Mouse (Mus musculus): Measurements from ENCODE around the gene Tm4sf20.

Tm4sf20 gene

GRCm38 (mm10) chr1:82768269-82768668 is at the start of gene Tm4sf20:
Tm4sf20 (minus strand) TSS chr1:82768461.
- no peak for DNase-seq (ENCODE audit: low read depth, low spot score)

DNA sequence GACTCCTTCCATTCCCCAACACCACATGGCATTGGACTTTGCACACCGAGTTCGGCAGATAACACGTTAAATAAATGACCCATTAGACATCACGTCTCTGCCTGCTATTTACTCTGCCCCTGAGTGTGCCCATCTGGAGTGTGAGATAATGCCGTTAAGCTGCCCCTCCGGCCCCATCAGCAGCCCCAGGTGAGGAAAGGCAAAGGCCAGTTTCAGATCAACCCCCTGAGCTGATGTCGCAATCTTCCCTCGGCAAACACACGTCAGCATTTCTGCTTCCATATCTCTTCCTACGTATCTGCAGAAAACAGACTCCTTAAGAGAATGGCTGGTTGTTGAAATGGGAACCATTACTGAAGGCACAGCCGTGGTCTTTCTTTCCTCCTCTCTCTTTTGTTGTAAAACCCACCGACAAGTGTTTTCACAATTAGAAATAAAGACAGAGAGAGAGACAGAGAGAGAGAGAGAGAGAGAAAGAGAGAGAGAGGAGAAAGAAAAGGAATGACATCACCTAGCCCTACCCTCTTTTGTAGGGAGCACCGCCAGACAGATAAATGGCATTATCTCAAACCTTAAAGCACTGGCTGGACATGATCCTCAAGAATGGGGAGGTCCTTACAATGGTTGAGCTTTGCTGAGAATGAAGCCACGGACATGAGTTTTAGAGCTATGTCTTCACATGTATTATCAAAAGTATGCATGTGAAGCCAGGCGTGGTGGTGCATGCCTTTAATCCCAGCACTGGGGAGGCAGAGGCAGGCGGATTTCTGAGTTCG is 47.9 kb upstream of the Tm4sf20 start:
- no peak for DNase-seq (ENCODE audit: low read depth, low spot score)

DNA sequence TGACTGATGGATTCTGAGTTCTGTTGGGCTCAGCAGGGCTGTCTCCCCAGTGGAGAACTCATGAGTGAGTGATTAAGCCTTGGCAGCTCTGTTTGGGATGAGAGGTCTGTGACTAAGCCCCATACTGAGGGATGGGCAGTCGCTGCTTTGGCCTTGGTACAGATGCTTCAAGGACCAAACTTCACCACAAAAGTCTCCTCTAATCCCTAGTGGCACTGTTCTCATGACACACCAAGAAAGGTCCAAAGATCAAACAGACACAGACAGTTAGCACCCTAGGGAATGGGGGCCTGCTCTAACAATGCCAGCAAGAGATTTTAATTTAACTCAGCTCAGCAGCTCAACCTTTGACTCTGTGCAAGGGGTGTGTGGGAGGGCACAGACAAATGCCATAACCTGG is 43.5 kb upstream of the Tm4sf20 start:
- peak; percentile 85 for DNase-seq (ENCODE audit: low read depth, low spot score)

DNA sequence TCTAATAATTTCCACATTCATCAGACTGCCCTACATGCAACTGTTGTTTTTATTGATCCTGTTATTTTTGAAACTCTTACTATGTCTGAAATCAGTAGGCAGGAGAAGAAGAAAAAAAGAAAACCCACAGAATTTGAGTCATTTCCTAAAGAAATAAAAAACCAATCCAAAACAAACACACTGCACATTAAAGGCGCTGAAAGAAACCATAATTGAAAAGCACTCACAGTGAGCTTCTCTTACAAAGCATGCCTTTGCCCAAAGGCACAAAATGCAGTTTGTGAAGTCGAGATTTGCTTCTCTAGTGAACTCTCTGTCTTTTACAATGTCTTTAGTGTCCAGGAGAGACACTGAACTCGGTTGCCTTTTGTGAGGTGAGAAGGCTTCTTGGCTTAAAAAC is 40.3 kb upstream of the Tm4sf20 start:
- DNase-seq (ENCODE audit: low read depth, low spot score), result peak; percentile 65

DNA sequence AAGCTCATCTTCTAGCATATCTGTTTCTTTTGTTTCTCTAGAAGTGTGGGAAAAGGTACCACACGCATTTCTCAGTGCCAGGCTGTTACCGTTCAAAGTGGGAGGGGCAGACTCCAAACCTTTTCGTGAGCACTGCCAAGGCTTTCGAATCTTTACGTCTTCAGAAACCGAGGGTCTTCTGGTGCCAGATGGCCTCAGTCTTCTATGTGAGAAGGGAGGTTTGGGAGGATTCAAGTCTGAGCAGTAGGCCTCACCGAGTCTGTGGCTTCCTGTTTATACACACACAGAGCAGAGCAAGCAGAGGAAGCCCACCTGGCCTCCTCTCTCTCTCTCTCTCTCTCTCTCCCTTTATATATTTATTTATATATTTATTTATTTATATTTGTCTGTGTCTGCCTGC is 38.9 kb upstream of the Tm4sf20 start:
- DNase-seq (ENCODE audit: low read depth, low spot score), result no peak

DNA sequence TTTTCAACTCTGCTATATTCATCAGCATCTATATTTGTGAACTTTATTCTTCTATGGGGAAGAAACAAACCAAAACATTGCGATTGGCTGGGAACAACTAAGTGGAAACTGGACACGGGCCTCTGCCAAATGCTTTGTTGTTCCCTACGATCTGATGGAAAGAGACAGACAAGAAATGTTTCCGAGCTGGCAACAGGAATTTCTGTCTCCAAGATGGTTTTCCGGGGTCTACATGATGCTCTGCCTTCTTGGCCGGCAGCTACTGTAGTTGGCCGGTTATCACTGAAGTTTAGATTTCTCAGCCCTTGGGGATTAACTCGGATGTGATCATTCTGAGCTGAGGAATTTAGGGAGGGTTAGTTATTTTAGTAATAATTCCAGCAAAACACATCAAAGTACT is 38.1 kb upstream of the Tm4sf20 start:
- no peak for DNase-seq (ENCODE audit: low read depth, low spot score)

DNA sequence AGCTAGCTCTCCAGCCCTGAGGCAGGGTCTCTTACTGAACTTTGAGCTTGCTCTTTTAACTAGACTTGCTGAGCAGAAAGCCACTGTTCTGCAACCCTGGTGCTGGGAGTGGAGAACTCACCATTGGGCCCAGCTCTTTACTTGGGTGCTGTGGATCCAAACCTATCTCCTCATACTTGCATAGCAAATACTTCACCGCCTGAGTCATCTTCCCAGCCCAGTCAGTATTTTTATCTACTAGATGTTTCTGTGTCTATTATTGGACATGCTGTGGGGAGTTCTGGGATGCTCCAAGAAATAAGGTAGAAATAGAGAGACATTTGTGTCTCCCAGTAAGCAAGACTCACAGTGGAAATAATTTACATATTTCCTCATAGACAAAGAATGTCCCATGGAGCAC is 35.8 kb upstream of the Tm4sf20 start:
- peak; percentile 46 for DNase-seq (ENCODE audit: low read depth, low spot score)

DNA sequence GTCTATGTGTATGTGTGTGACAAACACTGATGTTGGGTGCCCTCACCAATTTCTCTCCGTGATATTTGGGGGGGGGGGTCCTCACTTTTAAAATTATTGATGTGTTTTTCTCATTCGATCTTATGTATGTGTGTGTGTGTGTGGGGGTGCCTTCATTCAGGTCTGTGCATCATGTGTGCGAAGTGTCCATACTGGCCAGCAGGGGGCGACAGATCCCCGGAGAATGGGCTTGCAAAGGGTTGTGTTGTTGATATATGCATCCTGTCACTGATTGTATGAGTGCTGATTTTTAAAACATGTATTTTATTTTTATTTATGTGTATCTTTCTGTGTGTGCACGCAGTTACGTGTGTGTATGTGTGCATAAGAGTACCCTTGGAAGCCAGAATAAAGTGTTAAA is 35.3 kb upstream of the Tm4sf20 start:
- DNase-seq (ENCODE audit: low read depth, low spot score), result peak; percentile 48

DNA sequence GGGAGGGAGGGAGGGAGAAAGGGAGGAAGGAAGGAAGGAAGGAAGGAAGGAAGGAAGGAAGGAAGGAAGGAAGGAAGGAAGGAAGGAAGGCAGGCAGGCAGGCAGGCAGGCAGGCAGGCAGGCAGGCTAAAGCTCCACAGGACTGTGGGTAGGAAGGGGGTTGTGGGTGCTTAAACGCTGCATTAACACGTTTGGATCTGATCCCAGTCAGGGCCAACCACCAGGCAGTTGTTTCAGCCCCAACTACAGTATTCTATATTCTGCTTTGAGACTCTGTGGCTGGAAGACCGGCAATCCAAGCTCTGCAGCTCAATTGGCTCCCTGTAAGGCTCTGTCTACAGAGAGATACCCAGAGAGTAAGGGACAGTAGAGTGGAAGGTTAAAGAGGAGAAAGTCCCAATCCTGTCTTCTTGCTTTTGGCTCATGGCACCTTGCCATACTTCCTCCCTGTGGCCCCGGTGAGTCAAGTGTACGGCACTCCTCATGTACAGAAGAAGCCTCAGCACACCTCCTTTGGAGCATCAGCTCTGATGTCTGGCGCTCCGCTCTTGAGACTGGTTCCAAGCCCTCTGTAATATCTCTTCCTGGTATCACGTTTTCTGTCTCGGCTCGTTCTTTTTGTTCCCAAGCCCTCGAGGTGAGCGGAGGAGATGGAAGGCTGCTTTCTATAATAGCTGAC is 33.0 kb upstream of the Tm4sf20 start:
- DNase-seq (ENCODE audit: low read depth, low spot score), result peak; percentile 54

GRCm38 (mm10) chr1:82798922-82799321 is 30.7 kb upstream of the Tm4sf20 start:
- no peak for DNase-seq (ENCODE audit: low read depth, low spot score)

GRCm38 (mm10) chr1:82798304-82798703 is 30.0 kb upstream of the Tm4sf20 start:
- no peak for DNase-seq (ENCODE audit: low read depth, low spot score)

- no peak for DNase-seq (ENCODE audit: low read depth, low spot score)
These were observed 28.8 kb upstream of the Tm4sf20 start for GRCm38 (mm10) chr1:82797088-82797487.

DNA sequence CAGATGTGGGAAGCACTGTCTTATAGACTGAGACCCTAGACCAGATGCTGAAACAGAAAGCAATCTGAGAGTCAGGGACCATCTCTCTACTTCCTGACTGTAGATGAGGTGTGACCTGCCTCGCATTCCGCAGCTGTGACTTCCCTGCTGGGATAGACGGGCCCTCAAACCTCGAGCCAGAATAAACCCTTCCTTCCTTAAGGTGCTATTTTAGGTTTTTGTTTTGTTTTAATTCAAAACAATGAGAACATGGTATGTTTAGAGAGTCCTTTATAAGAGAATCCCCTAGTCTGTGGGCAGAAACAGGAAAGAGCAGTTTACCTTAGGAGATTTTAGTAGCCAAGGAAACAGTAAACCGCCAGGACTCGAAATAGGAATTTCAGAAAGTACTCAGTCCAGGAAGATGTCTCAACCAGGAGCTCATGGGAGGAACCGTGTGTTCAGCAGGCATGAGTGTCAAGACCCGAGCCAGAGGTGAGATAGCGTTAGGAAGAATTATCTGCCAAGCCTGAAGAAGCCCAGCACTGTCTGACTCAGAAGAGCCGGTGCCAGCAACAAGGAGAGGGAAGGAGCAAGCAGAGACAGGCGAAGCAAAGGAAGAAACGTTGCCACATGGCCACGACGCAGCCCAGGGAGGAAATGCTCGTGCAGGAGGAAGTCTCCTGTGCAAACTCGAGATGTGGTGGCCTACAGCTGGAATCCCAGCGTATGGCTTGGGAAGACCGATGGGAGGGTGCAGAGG is 27.6 kb upstream of the Tm4sf20 start:
- DNase-seq (ENCODE audit: low read depth, low spot score), result peak; percentile 60

DNA sequence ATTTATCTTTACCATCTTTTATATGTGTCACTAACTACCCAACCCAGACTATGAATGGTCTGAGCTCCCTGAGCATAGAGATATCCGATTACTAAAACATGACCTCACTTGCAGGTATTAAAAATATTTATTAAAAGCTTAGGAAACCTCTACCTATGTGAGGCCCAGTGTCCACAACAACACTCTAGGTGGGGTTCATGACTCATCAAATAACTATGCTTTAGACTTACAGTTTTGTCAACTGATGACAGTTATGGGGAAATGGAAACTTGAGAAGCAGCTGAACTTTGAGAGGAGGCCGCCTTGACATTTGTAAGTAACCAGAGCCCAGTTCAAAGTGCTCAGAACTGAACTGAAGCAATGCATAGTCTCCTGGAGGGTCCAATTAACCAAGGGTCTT is 26.9 kb upstream of the Tm4sf20 start:
- DNase-seq (ENCODE audit: low read depth, low spot score), result peak; percentile 84

GRCm38 (mm10) chr1:82793986-82794385 is 25.7 kb upstream of the Tm4sf20 start:
- DNase-seq (ENCODE audit: low read depth, low spot score), result no peak

DNA sequence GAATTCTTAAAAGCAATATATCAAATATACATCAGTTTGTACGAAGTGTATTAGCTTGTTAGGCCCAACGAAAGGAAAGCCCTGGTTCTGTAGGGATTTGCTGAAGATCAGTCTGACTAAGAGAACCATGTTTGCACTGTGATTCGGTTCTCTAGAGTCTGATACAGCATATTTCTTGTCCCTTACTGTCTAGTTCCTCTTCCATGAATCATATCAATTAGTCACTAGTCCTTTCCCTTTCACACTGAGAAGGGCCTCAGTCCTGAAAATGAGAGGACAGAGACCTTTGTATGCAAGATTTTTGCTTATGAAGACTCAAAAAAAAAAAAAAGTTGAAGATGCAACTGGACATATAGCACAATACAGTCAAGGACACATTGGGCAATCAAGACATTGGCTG is 24.8 kb upstream of the Tm4sf20 start:
- peak; percentile 69 for DNase-seq (ENCODE audit: low read depth, low spot score)

DNA sequence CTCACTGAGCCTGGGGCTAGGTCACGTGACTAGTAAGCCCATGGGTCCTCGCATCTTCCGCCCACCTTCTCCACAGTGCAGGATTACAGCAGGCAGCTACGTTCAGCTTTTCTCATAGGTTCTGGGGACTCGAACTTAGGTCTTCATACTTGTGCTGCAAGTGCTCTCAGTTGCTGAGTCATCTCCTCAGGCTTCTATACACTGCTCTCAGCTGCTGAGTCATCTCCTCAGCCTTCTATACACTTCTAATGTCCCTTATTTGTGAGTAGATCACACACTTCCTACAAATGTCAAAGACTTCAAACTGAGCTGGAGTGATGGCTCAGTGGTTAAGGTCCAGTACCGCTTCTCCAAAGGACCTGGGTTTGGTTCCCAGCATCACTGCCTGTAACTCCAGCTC is 24.0 kb upstream of the Tm4sf20 start:
- DNase-seq (ENCODE audit: low read depth, low spot score), result peak; percentile 47

- DNase-seq (ENCODE audit: low read depth, low spot score), result no peak
These were observed 22.8 kb upstream of the Tm4sf20 start for GRCm38 (mm10) chr1:82791105-82791504.

DNA sequence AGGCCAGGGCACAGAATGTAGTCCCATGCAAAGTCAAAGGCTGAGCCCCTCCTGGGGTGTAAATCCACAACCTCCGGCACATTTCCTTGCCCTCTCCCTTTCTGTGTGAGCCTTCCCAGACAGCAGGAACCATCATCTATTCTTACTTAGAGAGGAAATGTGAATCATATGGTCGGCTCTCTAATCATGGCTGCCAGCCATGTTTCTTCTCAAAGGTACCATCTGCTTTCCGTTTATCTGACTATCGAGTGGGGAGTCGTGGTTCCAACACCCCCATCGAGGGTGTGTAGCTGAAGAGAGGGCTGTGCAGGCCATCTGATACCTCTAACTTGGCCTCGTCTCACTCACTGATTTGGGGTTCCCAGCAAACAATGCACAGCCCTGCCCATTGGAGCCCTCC is 19.8 kb upstream of the Tm4sf20 start:
- DNase-seq (ENCODE audit: low read depth, low spot score), result peak; percentile 67

GRCm38 (mm10) chr1:82787414-82787813 is 19.2 kb upstream of the Tm4sf20 start:
- peak; percentile 98 for DNase-seq (ENCODE audit: low read depth, low spot score)

- DNase-seq (ENCODE audit: low read depth, low spot score), result peak; percentile 67
These were observed 17.3 kb upstream of the Tm4sf20 start for GRCm38 (mm10) chr1:82785546-82785945.

DNA sequence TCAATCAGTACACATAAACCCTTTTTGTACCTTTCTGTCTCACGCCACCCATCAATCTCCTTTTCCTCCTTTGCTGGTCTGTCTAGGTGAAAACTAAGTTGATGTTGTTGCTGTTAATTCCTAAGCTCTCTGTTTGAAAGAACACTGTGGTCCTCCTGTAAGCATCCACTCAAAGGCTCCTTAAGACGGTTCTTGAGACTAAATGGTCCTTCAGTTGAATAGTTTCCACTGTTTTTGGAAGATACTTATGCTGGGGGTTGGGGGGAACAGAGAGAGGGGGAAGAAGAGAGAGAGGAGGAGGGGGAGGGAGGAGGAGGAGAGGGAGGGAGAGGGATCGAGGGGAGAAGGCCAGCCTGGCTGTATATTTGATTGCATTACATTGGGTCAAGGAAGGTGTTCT is 15.3 kb upstream of the Tm4sf20 start:
- DNase-seq (ENCODE audit: low read depth, low spot score), result no peak
